Comparison of ENCODE assay signal across 16 mouse cellular contexts in genomic region chr9:50089916-50090315, GRCm38 (mm10).
"Had no signal": no experiment of that assay in that cellular context is flagged by ENCODE, and none has a peak within 500 bp of the region (broad histone marks: within the 10 kb centered on the region; RNA-seq: fewer than 3 reads in every experiment).

No protein-coding gene starts in this region.

- H3K27ac ChIP-seq: liver, embryonic 15.5 days; macrophage; midbrain, embryonic 13.5 days; midbrain, embryonic 15.5 days; neural tube, embryonic 12.5 days; stomach, embryonic 15.5 days; stomach, postnatal 0 days had no signal

- H3K9ac ChIP-seq: liver, embryonic 15.5 days; lung, embryonic 14.5 days; midbrain, embryonic 13.5 days; midbrain, embryonic 15.5 days; neural tube, embryonic 12.5 days; stomach, embryonic 15.5 days had no signal

- H3K4me3 ChIP-seq: liver, embryonic 15.5 days; megakaryocyte, embryonic 14.5 days; midbrain, embryonic 13.5 days; midbrain, embryonic 15.5 days; neural tube, embryonic 12.5 days; stomach, embryonic 15.5 days had no signal

- H3K4me2 ChIP-seq: liver, embryonic 15.5 days; lung, embryonic 14.5 days; midbrain, embryonic 11.5 days; midbrain, embryonic 13.5 days; midbrain, embryonic 15.5 days; neural tube, embryonic 12.5 days; stomach, embryonic 15.5 days had no signal

- H3K9me3 ChIP-seq: liver, embryonic 15.5 days; megakaryocyte, embryonic 14.5 days; midbrain, embryonic 13.5 days; midbrain, embryonic 15.5 days; neural tube, embryonic 12.5 days; stomach, embryonic 15.5 days had no signal

- H3K4me1 ChIP-seq: liver, embryonic 15.5 days; megakaryocyte, embryonic 14.5 days; midbrain, embryonic 13.5 days; midbrain, embryonic 15.5 days; neural tube, embryonic 12.5 days; stomach, embryonic 15.5 days had no signal

- DNase-seq: lung, adult 18-20 months; lung, embryonic 14.5 days; lung, postnatal 10 days; lung, postnatal 36 days; right cerebral cortex, postnatal 14 days; thymus, adult 2 months; thymus, postnatal 25 days had no signal

- H3K27me3 ChIP-seq: liver, embryonic 15.5 days; megakaryocyte, embryonic 14.5 days; midbrain, embryonic 13.5 days; midbrain, embryonic 15.5 days; neural tube, embryonic 12.5 days; stomach, embryonic 15.5 days had no signal

- H3K36me3 ChIP-seq: liver, embryonic 15.5 days; midbrain, embryonic 13.5 days; midbrain, embryonic 15.5 days; neural tube, embryonic 12.5 days; stomach, embryonic 15.5 days had no signal

- ATAC-seq: midbrain, embryonic 13.5 days; midbrain, embryonic 15.5 days had no signal
